Mouse (Mus musculus): ENCODE data around the gene Klhl9. TPM values are rescaled to one million over a fixed set of nuclear protein-coding genes. Genes with fewer than 3 reads are reported as not detected.

Gene Klhl9
- polyA plus RNA-seq, 1 experiment from 2014 or later, result 111 TPM

DNA sequence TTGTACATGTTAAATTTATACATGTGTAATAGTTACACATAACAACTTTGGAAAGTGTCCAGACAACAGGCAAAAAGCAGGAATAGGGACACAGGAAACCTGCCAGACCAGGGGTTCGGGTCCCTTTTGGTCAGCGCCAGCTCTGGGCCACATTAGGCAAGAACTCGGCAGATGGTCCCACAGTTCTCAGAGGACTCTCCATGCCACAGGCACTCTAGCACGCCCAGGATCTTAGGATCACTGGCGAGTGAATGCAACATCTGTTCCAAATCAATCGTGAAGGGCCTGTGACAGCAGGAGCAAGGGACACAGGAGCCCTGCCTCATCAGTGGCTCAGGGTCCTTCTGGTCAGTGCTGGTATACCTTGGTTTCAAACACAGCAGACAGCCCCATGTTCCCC lies 27.7 kb upstream of the Klhl9 start:
- Histone ChIP-seq H3K36me3 (no peaks in the 10 kb centered on the region), H3K4me1 (no peaks in the 10 kb centered on the region), H3K27me3 (no peaks in the 10 kb centered on the region), H3K27ac (no peak overlapping the region), H3K9ac (no peak overlapping the region), H3K9me3 (no peaks in the 10 kb centered on the region), H3K4me2 (no peak overlapping the region), H3K4me3 (no peak overlapping the region)
- 28% methylated on average over 6 of the region's 6 CpGs for WGBS
- no peak for ATAC-seq (ENCODE audit: insufficient number of reproducible peaks, insufficient read depth, low FRiP score, low TSS enrichment, low read depth)

GRCm38 (mm10) chr4:88744207-88744606 lies 21.9 kb upstream of the Klhl9 start:
- Histone ChIP-seq H3K4me3 (no peak overlapping the region), H3K27me3 (no peaks in the 10 kb centered on the region), H3K9me3 (no peaks in the 10 kb centered on the region), H3K36me3 (no peaks in the 10 kb centered on the region), H3K4me1 (no peaks in the 10 kb centered on the region), H3K9ac (no peak overlapping the region), H3K27ac (no peak overlapping the region), H3K4me2 (no peak overlapping the region)
- no peak for ATAC-seq (ENCODE audit: insufficient number of reproducible peaks, insufficient read depth, low FRiP score, low TSS enrichment, low read depth)
- 73% methylated on average over 3 of the region's 3 CpGs for WGBS

DNA sequence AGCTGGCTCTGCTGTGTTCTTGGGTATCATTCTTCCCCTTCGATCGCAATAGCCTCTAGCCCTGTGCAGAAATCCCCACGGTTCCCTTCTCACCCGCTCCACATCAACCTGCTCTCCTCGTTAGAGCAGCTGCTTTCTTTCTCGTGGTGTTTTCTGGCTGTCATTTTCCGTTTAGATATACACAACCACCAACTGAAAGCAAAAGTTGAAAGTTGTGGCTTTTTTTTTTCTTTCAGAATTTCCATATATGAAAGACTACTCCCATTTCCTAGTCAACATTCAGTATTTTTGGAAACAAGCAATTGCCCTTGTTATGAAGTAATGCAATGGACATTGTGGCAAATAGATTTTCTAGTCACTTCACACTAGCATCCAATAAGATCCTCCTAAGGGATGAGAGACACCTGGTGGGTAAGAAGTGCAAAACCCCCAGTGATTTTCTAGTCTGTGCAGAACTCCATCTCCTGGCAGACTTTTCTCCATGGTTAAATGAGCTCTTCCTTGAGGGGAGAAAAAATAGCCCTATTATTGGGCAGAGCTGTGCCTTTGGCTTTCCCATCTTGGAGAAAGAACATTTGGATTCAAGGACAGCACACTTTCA lies 20.6 kb upstream of the Klhl9 start:
- no peaks in the 10 kb centered on the region for H3K9me3 ChIP-seq
- no peaks in the 10 kb centered on the region for H3K4me1 ChIP-seq
- ATAC-seq (ENCODE audit: insufficient number of reproducible peaks, insufficient read depth, low FRiP score, low TSS enrichment, low read depth), result no peak
- no peak overlapping the region for H3K27ac ChIP-seq
- no peaks in the 10 kb centered on the region for H3K27me3 ChIP-seq
- no peak overlapping the region for H3K4me3 ChIP-seq
- H3K36me3 ChIP-seq, result no peaks in the 10 kb centered on the region
- H3K9ac ChIP-seq, result no peak overlapping the region
- H3K4me2 ChIP-seq, result no peak overlapping the region
- 62% methylated on average over 7 of the region's 7 CpGs for WGBS

- Histone ChIP-seq H3K27ac (no peak overlapping the region), H3K4me3 (no peak overlapping the region), H3K4me2 (no peak overlapping the region), H3K27me3 (no peaks in the 10 kb centered on the region), H3K4me1 (no peaks in the 10 kb centered on the region), H3K9ac (no peak overlapping the region), H3K9me3 (no peaks in the 10 kb centered on the region), H3K36me3 (no peaks in the 10 kb centered on the region)
- ATAC-seq (ENCODE audit: insufficient number of reproducible peaks, insufficient read depth, low FRiP score, low TSS enrichment, low read depth), result no peak
- 91% methylated on average over 4 of the region's 4 CpGs for WGBS
Observed at GRCm38 (mm10) chr4:88741426-88741825, 19.2 kb upstream of the Klhl9 start.

DNA sequence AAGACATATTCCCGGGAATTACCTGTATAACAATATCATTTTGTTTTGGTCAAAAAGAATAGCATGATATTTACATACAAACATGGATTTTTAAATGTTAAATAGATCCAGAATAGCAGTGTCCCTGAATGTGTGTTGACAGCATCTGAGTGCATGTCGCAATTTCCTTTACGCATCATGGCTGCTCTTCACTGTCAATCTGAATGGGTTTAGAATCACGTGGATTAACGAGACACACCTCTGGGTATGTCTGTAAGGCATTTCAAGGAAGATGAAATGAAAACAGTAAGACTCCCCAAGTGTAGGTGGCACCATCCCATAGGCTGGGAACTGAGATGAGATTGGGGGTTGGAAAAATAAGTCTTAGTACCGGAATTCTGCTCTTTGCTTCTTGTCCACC lies 16.8 kb upstream of the Klhl9 start:
- no peak for ATAC-seq (ENCODE audit: insufficient number of reproducible peaks, insufficient read depth, low FRiP score, low TSS enrichment, low read depth)
- Histone ChIP-seq H3K9ac (no peak overlapping the region), H3K36me3 (no peaks in the 10 kb centered on the region), H3K27me3 (no peaks in the 10 kb centered on the region), H3K27ac (no peak overlapping the region), H3K4me2 (no peak overlapping the region), H3K9me3 (no peaks in the 10 kb centered on the region), H3K4me3 (no peak overlapping the region), H3K4me1 (no peaks in the 10 kb centered on the region)
- 88% methylated on average over 6 of the region's 6 CpGs for WGBS

DNA sequence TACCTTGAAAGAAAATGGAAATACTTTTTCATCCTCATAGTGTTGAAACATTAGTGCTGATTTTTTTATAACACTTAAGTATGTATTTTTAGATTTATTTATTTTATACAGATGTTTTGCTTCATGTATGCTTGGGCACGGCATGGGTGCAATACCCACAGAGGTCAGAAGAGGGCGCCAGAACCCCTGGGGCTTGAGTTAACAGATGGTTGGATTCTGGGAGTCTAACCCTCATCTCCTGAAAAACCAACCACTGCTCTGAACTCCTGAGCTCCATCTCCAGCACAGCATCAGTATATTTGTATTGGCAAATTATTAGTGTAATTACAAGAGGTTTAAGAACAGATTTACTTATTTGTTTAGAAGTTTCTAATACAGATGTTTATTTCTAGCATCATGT lies 16.2 kb upstream of the Klhl9 start:
- Histone ChIP-seq H3K4me1 (no peaks in the 10 kb centered on the region), H3K9ac (no peak overlapping the region), H3K27me3 (no peaks in the 10 kb centered on the region), H3K9me3 (no peaks in the 10 kb centered on the region), H3K4me2 (no peak overlapping the region), H3K27ac (no peak overlapping the region), H3K4me3 (no peak overlapping the region), H3K36me3 (no peaks in the 10 kb centered on the region)
- no peak for ATAC-seq (ENCODE audit: insufficient number of reproducible peaks, insufficient read depth, low FRiP score, low TSS enrichment, low read depth)
- WGBS, result 1% methylated on average over 2 of the region's 2 CpGs

DNA sequence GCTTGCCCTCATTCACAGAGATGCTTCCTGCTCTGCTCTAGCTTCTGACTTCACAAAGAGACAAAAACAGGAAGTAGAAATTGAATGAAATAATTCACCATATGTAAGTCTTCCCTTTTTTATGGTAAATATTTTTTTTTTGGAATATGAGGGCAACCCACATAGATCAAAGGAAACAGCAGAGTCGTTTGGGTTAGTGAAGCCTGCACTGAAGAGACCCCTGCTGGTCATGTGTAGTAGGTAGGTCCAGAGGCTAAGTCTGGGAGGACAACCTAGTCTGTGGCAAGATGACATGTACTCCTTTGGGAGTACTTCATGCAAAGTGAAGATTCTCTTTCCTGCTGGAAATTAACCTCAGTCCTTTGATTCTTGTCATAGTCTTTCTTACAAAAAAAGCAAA lies 5.1 kb upstream of the Klhl9 start:
- ATAC-seq (ENCODE audit: insufficient number of reproducible peaks, insufficient read depth, low FRiP score, low TSS enrichment, low read depth), result no peak
- H3K9me3 ChIP-seq, result no peaks in the 10 kb centered on the region
- H3K27me3 ChIP-seq, result no peaks in the 10 kb centered on the region
- 2% methylated on average over 1 of the region's 1 CpGs for WGBS
- no peaks in the 10 kb centered on the region for H3K36me3 ChIP-seq
- H3K4me3 ChIP-seq, result no peak overlapping the region
- H3K27ac ChIP-seq, result no peak overlapping the region
- H3K4me1 ChIP-seq, result no peaks in the 10 kb centered on the region
- H3K4me2 ChIP-seq, result no peak overlapping the region
- H3K9ac ChIP-seq, result no peak overlapping the region

DNA sequence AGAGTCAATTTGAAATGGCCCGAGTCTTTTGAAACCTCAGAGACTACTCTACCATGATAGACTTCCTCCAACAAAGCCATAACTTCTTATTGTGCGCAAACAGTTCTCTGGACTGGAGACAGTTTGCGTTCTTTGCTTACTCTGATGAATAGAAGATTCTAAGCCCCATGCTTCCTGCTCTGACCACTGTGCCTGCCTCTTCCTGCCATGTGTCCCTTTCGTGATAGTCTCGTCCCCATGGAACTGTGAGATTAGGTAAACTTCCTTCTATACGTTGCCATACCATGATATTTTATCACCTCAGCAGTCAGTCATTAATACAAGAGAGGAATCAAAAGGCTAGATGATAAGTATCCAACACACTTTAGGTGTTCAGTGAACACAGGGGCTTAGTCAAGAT lies 4.5 kb upstream of the Klhl9 start:
- Histone ChIP-seq H3K36me3 (no peaks in the 10 kb centered on the region), H3K4me2 (no peak overlapping the region), H3K4me3 (no peak overlapping the region), H3K27ac (no peak overlapping the region), H3K27me3 (no peaks in the 10 kb centered on the region), H3K4me1 (no peaks in the 10 kb centered on the region), H3K9ac (no peak overlapping the region), H3K9me3 (no peaks in the 10 kb centered on the region)
- whole genome bisulfite sequencing, result 86% methylated on average over 6 of the region's 6 CpGs
- no peak for ATAC-seq (ENCODE audit: insufficient number of reproducible peaks, insufficient read depth, low FRiP score, low TSS enrichment, low read depth)

DNA sequence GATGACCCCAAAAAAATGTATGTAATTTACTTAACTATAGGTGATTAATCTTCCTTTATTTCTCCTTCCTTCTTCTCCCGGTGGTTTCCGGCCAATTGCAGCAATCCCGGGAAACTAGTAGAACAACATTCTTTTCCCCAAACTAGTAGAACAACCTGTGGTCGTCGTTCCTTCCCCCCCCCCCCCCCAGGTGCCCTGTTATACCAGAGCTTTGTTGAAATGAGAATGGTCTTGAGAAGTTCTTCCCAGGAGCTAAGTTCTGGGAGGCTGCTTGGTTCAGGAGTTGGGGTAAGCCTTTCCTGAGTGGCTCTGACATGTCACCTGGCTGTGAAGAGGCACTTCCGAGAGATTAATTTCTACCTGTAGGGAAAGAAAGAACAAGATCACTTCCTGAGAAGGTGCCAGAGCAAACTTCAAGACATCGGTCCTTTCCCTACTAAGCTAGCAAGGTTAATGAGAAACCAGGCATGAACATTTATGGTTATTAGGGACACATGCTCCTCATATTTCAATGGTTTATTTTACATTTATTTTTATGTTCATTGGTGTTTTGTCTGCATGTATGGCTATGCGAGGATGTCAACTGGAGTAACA lies 1.3 kb upstream of the Klhl9 start:
- H3K4me3 ChIP-seq, result no peak overlapping the region
- no peak overlapping the region for H3K4me2 ChIP-seq
- peak overlapping the region; percentile 57; the same call in 1 of the 2 replicates for H3K27ac ChIP-seq
- H3K9me3 ChIP-seq, result no peaks in the 10 kb centered on the region
- H3K9ac ChIP-seq, result no peak overlapping the region
- 54% methylated on average over 8 of the region's 8 CpGs for WGBS
- H3K4me1 ChIP-seq, result peaks cover 18% of the 10 kb centered on the region
- H3K36me3 ChIP-seq, result peaks cover 10% of the 10 kb centered on the region
- ATAC-seq (ENCODE audit: insufficient number of reproducible peaks, insufficient read depth, low FRiP score, low TSS enrichment, low read depth), result no peak
- H3K27me3 ChIP-seq, result no peaks in the 10 kb centered on the region

GRCm38 (mm10) chr4:88718715-88719114 lies 3.5 kb downstream of the Klhl9 start:
- peaks cover 23% of the 10 kb centered on the region for H3K4me1 ChIP-seq
- peak overlapping the region; percentile 57 for H3K9ac ChIP-seq
- H3K9me3 ChIP-seq, result no peaks in the 10 kb centered on the region
- no peak for ATAC-seq (ENCODE audit: insufficient number of reproducible peaks, insufficient read depth, low FRiP score, low TSS enrichment, low read depth)
- no peaks in the 10 kb centered on the region for H3K27me3 ChIP-seq
- peaks cover 37% of the 10 kb centered on the region for H3K36me3 ChIP-seq
- peak overlapping the region; percentile 59 for H3K4me2 ChIP-seq
- no peak overlapping the region for H3K27ac ChIP-seq
- H3K4me3 ChIP-seq, result peak overlapping the region; percentile 31
- WGBS, result 16% methylated on average over 1 of the region's 1 CpGs

DNA sequence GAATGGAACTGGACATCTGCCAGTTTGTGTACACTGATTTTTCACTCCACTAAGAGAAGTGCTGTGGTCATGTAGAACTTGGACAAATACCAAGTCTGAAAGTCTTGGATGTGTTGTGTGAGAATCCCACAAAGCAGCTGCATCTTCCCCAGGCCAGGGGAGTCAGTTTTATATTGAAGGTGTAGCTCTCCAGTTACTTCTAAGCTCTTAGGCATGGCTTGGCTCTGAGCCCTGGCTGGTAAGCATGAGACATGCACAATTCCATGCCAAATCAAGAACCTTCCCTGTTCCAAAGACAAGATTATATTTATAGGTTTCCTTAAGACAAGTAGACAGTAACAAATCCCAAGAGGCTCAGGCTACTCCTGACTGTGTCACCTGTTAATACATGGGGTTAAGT lies 7.2 kb downstream of the Klhl9 start:
- no peak overlapping the region for H3K27ac ChIP-seq
- no peak for ATAC-seq (ENCODE audit: insufficient number of reproducible peaks, insufficient read depth, low FRiP score, low TSS enrichment, low read depth)
- no peak overlapping the region for H3K4me3 ChIP-seq
- H3K9me3 ChIP-seq, result no peaks in the 10 kb centered on the region
- peaks cover 11% of the 10 kb centered on the region for H3K4me1 ChIP-seq
- H3K4me2 ChIP-seq, result no peak overlapping the region
- peaks cover 39% of the 10 kb centered on the region for H3K36me3 ChIP-seq
- H3K9ac ChIP-seq, result no peak overlapping the region
- no peaks in the 10 kb centered on the region for H3K27me3 ChIP-seq

- peaks cover 9% of the 10 kb centered on the region; the same call in 1 of the 2 replicates for H3K4me1 ChIP-seq
- no peak for ATAC-seq (ENCODE audit: insufficient number of reproducible peaks, insufficient read depth, low FRiP score, low TSS enrichment, low read depth)
- no peaks in the 10 kb centered on the region for H3K9me3 ChIP-seq
- H3K4me2 ChIP-seq, result no peak overlapping the region
- no peaks in the 10 kb centered on the region for H3K27me3 ChIP-seq
- WGBS, result 84% methylated on average over 1 of the region's 1 CpGs
- no peak overlapping the region for H3K4me3 ChIP-seq
- peaks cover 42% of the 10 kb centered on the region for H3K36me3 ChIP-seq
- H3K27ac ChIP-seq, result no peak overlapping the region
- H3K9ac ChIP-seq, result no peak overlapping the region
Observed at GRCm38 (mm10) chr4:88714281-88714680, 8.0 kb downstream of the Klhl9 start.
